Mouse (Mus musculus) ES-E14 (cell line): Measurements from ENCODE around the gene Obsl1. TPM values are rescaled to one million over a fixed set of nuclear protein-coding genes. Genes with fewer than 3 reads are reported as not detected.

Source experiments
- DNase-seq: peaks from one replicate; pipeline ENCODE4 v3.0.0-alpha.2; 2013; ENCODE audit warnings: low read depth, low spot score
- H3K27ac ChIP-seq: 2 replicates; pipeline ENCODE4 v1.5.1; 2012; ENCODE audit warnings: low read depth, mild to moderate bottlenecking, low read length, moderate library complexity, mixed read lengths; ENCODE audit not compliant: poor library complexity, insufficient read depth, severe bottlenecking
- H3K36me3 ChIP-seq: 2 replicates; pipeline ENCODE4 v1.6.1; 2012; ENCODE audit warnings: mild to moderate bottlenecking, low read length, moderate library complexity, mixed read lengths; ENCODE audit not compliant: control insufficient read depth, poor library complexity, insufficient read depth, severe bottlenecking
- H3K4me1 ChIP-seq, 2 experiments: fragments of 150-350 bp in 1 of 2; sonication (generic) in 1 of 2; 2 replicates each; pipeline ENCODE4 v1.6.1; 2012; ENCODE audit warnings: low read length in 2 of 2, mild to moderate bottlenecking in 1 of 2, mixed read lengths in 1 of 2; ENCODE audit not compliant: control insufficient read depth in 2 of 2, insufficient read depth in 2 of 2, poor library complexity in 1 of 2
- H3K4me3 ChIP-seq, 2 experiments: fragments of 150-350 bp in 1 of 2; sonication (generic) in 1 of 2; 2 replicates each; pipeline ENCODE4 v1.5.1; 2012; ENCODE audit warnings: low read length in 2 of 2, low read depth in 1 of 2, mild to moderate bottlenecking in 1 of 2, mixed read lengths in 1 of 2; ENCODE audit not compliant: insufficient read depth in 1 of 2, poor library complexity in 1 of 2, severe bottlenecking in 1 of 2
- H3K9ac ChIP-seq: 2 replicates; pipeline ENCODE4 v1.6.1; 2012; ENCODE audit warnings: low read depth, mild to moderate bottlenecking, low read length, mixed read lengths; ENCODE audit not compliant: poor library complexity, insufficient read depth, severe bottlenecking
- H3K9me3 ChIP-seq: fragments of 150-350 bp; sonication (generic); 2 replicates; pipeline ENCODE4 v1.6.1; 2012; ENCODE audit warnings: low read depth, mild to moderate bottlenecking, low read length; ENCODE audit not compliant: control insufficient read depth, insufficient read depth
- CHD2 ChIP-seq: IDR thresholded peaks from 2 replicates; pipeline ENCODE4 v1.6.1; 2014; ENCODE audit warnings: mild to moderate bottlenecking, low read depth, low read length, inconsistent platforms
- HCFC1 ChIP-seq: IDR thresholded peaks from 2 replicates; pipeline ENCODE4 v1.6.1; 2012; ENCODE audit warnings: low read length, inconsistent platforms, borderline replicate concordance; ENCODE audit not compliant: insufficient read depth
- MAFK ChIP-seq: IDR thresholded peaks from 2 replicates; pipeline ENCODE4 v1.6.1; 2014; ENCODE audit warnings: mild to moderate bottlenecking, low read depth, low read length, inconsistent platforms; ENCODE audit not compliant: insufficient read depth
- ZC3H11A ChIP-seq: IDR thresholded peaks from 2 replicates; pipeline ENCODE4 v1.6.1; 2012; ENCODE audit warnings: low read depth, mild to moderate bottlenecking, inconsistent platforms, low read length, borderline replicate concordance
- ZNF384 ChIP-seq: IDR thresholded peaks from 2 replicates; pipeline ENCODE4 v1.6.1; 2012; ENCODE audit warnings: low read depth, low read length, inconsistent platforms
- in situ Hi-C, 2 experiments: fragments of 600-800 bp; cut with MboI; formaldehyde crosslinking; loops; one replicate each; pipeline ENCODE4 v1.15.1; 2025; ENCODE audit warnings: low sequenced_read_pairs in 2 of 2, inconsistent platforms in 1 of 2; ENCODE audit not compliant: unreplicated experiment in 2 of 2
- total RNA-seq: library from RNA; depleted of rRNA; stranded (reverse); fragments of 300-350 nt; gene quantifications from 2 replicates; pipeline ENCODE4 v1.2.3, GENCODE M21; 2012; rRNA removed

The Obsl1 gene
- 45.0 and 52.2 TPM in 2 replicates for total RNA-seq

- H3K27ac ChIP-seq: no peak within 1 kb of the TSS
- in situ Hi-C loops: no loop called here
- H3K9me3 ChIP-seq: no peaks in the 10 kb centered on the region
- H3K4me3 ChIP-seq: peak within 1 kb of the TSS; percentile 69 to 71
- H3K9ac ChIP-seq: peak within 1 kb of the TSS; percentile 72
- H3K4me1 ChIP-seq: peaks cover 10 to 35% of the 10 kb centered on the region in 2 experiments
- TF ChIP-seq CHD2 (no peak), MAFK (no peak), HCFC1 (no peak), ZC3H11A (no peak), ZNF384 (no peak)
- no peak for DNase-seq
- peaks cover 5% of the 10 kb centered on the region; the same call in 1 of the 2 replicates for H3K36me3 ChIP-seq
Observed at GRCm38 (mm10) chr1:75505956-75506831, at the start of gene Obsl1. Gene Obsl1 (minus strand): TSS chr1:75506452.

- no peaks in the 10 kb centered on the region for H3K36me3 ChIP-seq
- in situ Hi-C loops: no loop called here
- H3K4me3 ChIP-seq: no peak overlapping the region
- H3K9ac ChIP-seq: no peak overlapping the region
- H3K27ac ChIP-seq: no peak overlapping the region
- peaks cover 1 to 18% of the 10 kb centered on the region in 2 experiments; a peak in 1 of 4 replicates for H3K4me1 ChIP-seq
- TF ChIP-seq HCFC1 (no peak), CHD2 (no peak), ZC3H11A (no peak), ZNF384 (no peak), MAFK (no peak)
- H3K9me3 ChIP-seq: no peaks in the 10 kb centered on the region
- DNase-seq: no peak
Observed at GRCm38 (mm10) chr1:75555680-75556079, 49.4 kb upstream of the Obsl1 start.

- no peaks in the 10 kb centered on the region for H3K9me3 ChIP-seq
- H3K4me3 ChIP-seq: no peak overlapping the region
- in situ Hi-C loops: no loop called here
- no peak overlapping the region for H3K9ac ChIP-seq
- DNase-seq: no peak
- no peak overlapping the region for H3K27ac ChIP-seq
- TF ChIP-seq HCFC1 (no peak), CHD2 (no peak), ZNF384 (no peak), ZC3H11A (no peak), MAFK (no peak)
- H3K4me1 ChIP-seq: peaks cover 0 to 14% of the 10 kb centered on the region in 2 experiments; a peak in 2 of 4 replicates
- no peaks in the 10 kb centered on the region for H3K36me3 ChIP-seq
Observed at GRCm38 (mm10) chr1:75550586-75550985, 44.3 kb upstream of the Obsl1 start.

GRCm38 (mm10) chr1:75549289-75550279, 43.3 kb upstream of the Obsl1 start:
- TF ChIP-seq HCFC1 (no peak), CHD2 (no peak), ZNF384 (no peak), ZC3H11A (no peak), MAFK (no peak)
- Histone ChIP-seq H3K36me3 (no peaks in the 10 kb centered on the region), H3K27ac (no peak overlapping the region), H3K9ac (no peak overlapping the region), H3K4me3 (no peak overlapping the region), H3K4me1 (peaks cover 0 to 16% of the 10 kb centered on the region in 2 experiments; a peak in 2 of 4 replicates), H3K9me3 (no peaks in the 10 kb centered on the region)
- in situ Hi-C loops: no loop called here
- no peak for DNase-seq
